Mouse (Mus musculus) liver, embryonic 12.5 days (tissue): Measurements from ENCODE around the gene Cmya5. TPM values are rescaled to one million over a fixed set of nuclear protein-coding genes. Genes with fewer than 3 reads are reported as not detected.

Experiments used
- ATAC-seq: fragments of 200-750 bp; cut with Nextera tagmentation; 2 replicates; pipeline ENCODE4 v1.8.0; 2017; ENCODE audit warnings: moderate number of reproducible peaks, mild to moderate bottlenecking, moderate library complexity
- H3K27ac ChIP-seq: fragments of 300-500 bp; sonication (generic); 2 replicates; pipeline ENCODE4 v1.5.1; 2016; ENCODE audit warnings: mild to moderate bottlenecking
- H3K27me3 ChIP-seq: fragments of 300-500 bp; sonication (generic); replicated peaks from 2 replicates; pipeline ENCODE4 v1.6.1; 2016; ENCODE audit warnings: mild to moderate bottlenecking, moderate library complexity
- H3K36me3 ChIP-seq: fragments of 300-500 bp; sonication (generic); 2 replicates; pipeline ENCODE4 v1.6.1; 2016; ENCODE audit warnings: mild to moderate bottlenecking, moderate library complexity
- H3K4me1 ChIP-seq: fragments of 300-500 bp; sonication (generic); 2 replicates; pipeline ENCODE4 v1.6.1; 2016
- H3K4me2 ChIP-seq: fragments of 300-500 bp; sonication (generic); 2 replicates; pipeline ENCODE4 v1.6.1; 2016; ENCODE audit warnings: mild to moderate bottlenecking, moderate library complexity
- H3K4me3 ChIP-seq: fragments of 300-500 bp; sonication (generic); 2 replicates; pipeline ENCODE4 v1.5.1; 2016; ENCODE audit warnings: mild to moderate bottlenecking, moderate library complexity
- H3K9ac ChIP-seq: fragments of 300-500 bp; sonication (generic); 2 replicates; pipeline ENCODE4 v1.6.1; 2016; ENCODE audit warnings: mild to moderate bottlenecking, moderate library complexity
- H3K9me3 ChIP-seq: fragments of 300-500 bp; sonication (generic); replicated peaks from 2 replicates; pipeline ENCODE4 v1.6.1; 2016; ENCODE audit warnings: mild to moderate bottlenecking, moderate library complexity
- WGBS: fragments of 180-500 bp; shearing (Covaris S2); methylation state at CpG from one replicate; pipeline ENCODE4 v1.1.7; 2016; ENCODE audit not compliant: insufficient replicate concordance; 5-methylcytosine and 5-hydroxymethylcytosine counted together
- polyA plus RNA-seq: library from polyadenylated mRNA; unstranded; fragments of >200 nt; fragmentation: Nextera tagmentation; extraction: Ambion mirVana; gene quantifications from 2 replicates; pipeline ENCODE4 v1.2.1, GENCODE M21; 2016

The Cmya5 gene
- polyA plus RNA-seq, 1 experiment from 2014 or later = not detected

DNA sequence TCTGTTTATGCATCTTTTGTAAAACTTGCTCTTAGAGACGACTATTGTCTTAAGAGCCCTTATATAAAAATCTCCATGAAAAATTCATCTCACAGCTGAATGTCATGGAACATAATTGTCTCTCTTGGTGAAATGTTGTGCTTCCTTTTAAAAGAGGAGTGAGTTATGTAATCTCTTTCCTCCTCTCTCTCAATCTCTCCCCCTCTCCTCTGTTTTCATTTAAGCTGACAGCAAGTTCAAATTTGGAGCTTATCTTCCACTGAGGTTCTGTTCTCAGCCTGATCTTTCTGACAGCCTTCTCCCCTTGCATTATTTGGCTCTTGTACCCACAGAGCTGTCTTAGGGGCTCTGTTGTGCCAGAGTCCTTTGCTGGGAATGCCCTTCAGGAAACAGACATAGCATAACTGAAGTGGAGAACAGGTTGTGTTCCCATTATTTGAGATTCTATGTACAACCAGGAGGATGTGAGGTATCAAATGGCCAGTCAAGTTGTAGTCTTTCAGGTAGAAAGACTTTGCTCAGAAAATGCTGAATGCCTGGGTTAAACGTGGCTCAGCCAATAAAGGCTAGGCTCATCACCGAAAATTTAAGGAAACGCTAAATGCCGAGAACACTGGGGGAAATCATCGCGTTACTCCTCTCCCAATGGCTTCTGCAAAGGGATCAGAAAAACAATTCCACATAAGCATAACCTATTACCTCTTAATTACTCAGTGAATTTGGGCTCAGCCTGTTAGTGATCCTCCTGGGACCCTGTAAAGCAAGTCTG is 86.8 kb downstream of the Cmya5 start:
- Histone ChIP-seq H3K4me2 (no peak overlapping the region), H3K27ac (no peak overlapping the region), H3K4me3 (no peak overlapping the region), H3K4me1 (no peaks in the 10 kb centered on the region), H3K9me3 (no peaks in the 10 kb centered on the region), H3K36me3 (no peaks in the 10 kb centered on the region), H3K9ac (no peak overlapping the region), H3K27me3 (no peaks in the 10 kb centered on the region)
- no peak for ATAC-seq
- 79% methylated on average over 7 of the region's 7 CpGs for WGBS

DNA sequence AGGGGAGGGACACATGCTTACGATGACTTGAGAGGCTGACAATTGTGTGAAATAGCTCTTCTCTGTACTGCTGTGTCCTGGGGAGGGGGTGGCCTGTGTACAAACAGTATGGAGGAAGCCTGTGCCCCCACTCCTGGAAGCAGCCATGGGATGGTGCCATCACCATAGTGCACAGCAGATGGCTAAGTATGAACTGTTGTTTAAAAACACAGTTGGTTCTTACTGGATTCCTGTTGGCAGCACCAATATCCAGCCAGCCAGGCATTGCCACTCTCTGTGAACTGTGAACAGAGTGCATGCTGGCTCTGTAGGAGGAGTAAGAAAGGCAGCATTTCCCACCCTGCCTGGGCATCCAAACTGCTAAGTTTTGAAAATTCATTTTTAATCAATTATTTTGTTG is 88.4 kb downstream of the Cmya5 start:
- ATAC-seq = no peak
- Histone ChIP-seq H3K9me3 (no peaks in the 10 kb centered on the region), H3K9ac (no peak overlapping the region), H3K4me3 (no peak overlapping the region), H3K4me2 (no peak overlapping the region), H3K36me3 (no peaks in the 10 kb centered on the region), H3K4me1 (no peaks in the 10 kb centered on the region), H3K27me3 (no peaks in the 10 kb centered on the region), H3K27ac (no peak overlapping the region)
- WGBS = 60% methylated on average over 1 of the region's 1 CpGs

- Histone ChIP-seq H3K27me3 (no peaks in the 10 kb centered on the region), H3K4me3 (no peak overlapping the region), H3K9ac (no peak overlapping the region), H3K27ac (no peak overlapping the region), H3K9me3 (no peaks in the 10 kb centered on the region), H3K36me3 (no peaks in the 10 kb centered on the region), H3K4me2 (no peak overlapping the region), H3K4me1 (no peaks in the 10 kb centered on the region)
- WGBS = 60% methylated on average over 5 of the region's 5 CpGs
- no peak for ATAC-seq
Observed at GRCm38 (mm10) chr13:93051483-93051882, 93.0 kb downstream of the Cmya5 start.

GRCm38 (mm10) chr13:93041021-93041420 is 103.5 kb downstream of the Cmya5 start:
- ATAC-seq = no peak
- no peak overlapping the region for H3K4me3 ChIP-seq
- WGBS = 65% methylated on average over 9 of the region's 9 CpGs
- H3K4me2 ChIP-seq = no peak overlapping the region
- H3K4me1 ChIP-seq = no peaks in the 10 kb centered on the region
- no peak overlapping the region for H3K27ac ChIP-seq
- H3K36me3 ChIP-seq = no peaks in the 10 kb centered on the region
- H3K9me3 ChIP-seq = no peaks in the 10 kb centered on the region
- H3K9ac ChIP-seq = no peak overlapping the region
- H3K27me3 ChIP-seq = no peaks in the 10 kb centered on the region; the same call in 1 of the 2 replicates

DNA sequence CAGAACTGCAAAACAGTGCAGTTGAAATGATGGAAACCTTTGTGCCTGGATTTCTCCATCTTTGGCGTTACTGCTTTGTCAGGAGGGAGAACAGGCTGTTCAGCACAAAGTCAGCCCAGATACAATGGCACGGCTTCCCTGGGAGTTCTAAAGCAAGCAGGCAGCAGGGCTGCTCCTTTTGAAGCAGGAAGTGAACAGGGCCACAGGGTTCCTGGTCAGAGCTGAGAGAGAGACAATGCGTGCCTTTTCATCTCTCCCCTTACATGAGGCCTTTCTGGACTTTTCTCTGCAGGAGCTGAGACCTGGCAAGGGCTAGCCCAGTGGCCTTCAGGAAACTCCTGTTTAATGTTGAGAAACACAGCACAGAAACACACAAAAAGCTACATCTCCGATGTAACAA is 108.3 kb downstream of the Cmya5 start:
- Histone ChIP-seq H3K36me3 (no peaks in the 10 kb centered on the region), H3K9me3 (no peaks in the 10 kb centered on the region), H3K27ac (no peak overlapping the region), H3K9ac (no peak overlapping the region), H3K4me1 (no peaks in the 10 kb centered on the region), H3K27me3 (no peaks in the 10 kb centered on the region; the same call in 1 of the 2 replicates), H3K4me3 (no peak overlapping the region), H3K4me2 (no peak overlapping the region)
- no peak for ATAC-seq
- 57% methylated on average over 4 of the region's 4 CpGs for WGBS

GRCm38 (mm10) chr13:93029337-93029736 is 115.2 kb downstream of the Cmya5 start:
- Histone ChIP-seq H3K4me1 (no peaks in the 10 kb centered on the region), H3K4me3 (no peak overlapping the region), H3K27me3 (no peaks in the 10 kb centered on the region), H3K27ac (no peak overlapping the region), H3K9me3 (no peaks in the 10 kb centered on the region), H3K9ac (no peak overlapping the region), H3K36me3 (no peaks in the 10 kb centered on the region), H3K4me2 (no peak overlapping the region)
- ATAC-seq = no peak
- 78% methylated on average over 4 of the region's 4 CpGs for WGBS

DNA sequence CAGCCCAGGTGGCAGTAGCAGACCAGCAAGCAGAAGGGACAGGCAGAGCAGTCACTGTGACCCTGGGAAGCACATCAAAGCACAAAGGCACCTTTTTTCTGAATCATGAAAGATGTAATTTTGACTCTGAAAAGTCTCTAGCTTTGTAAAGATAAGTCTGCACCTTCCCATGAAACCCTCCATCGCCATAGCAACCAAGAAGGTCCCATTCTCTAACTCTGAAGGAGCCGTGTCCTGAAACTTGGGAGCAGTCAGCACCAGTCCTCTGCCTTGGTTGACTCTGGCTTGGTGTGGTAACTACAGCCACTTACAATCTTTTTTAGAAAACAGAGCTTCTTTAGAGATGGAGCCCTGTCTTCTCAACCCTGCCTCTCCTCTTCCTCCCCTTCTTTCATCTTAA is 119.7 kb downstream of the Cmya5 start:
- no peak for ATAC-seq
- no peaks in the 10 kb centered on the region for H3K27me3 ChIP-seq
- no peaks in the 10 kb centered on the region for H3K9me3 ChIP-seq
- H3K27ac ChIP-seq = no peak overlapping the region
- H3K4me1 ChIP-seq = no peaks in the 10 kb centered on the region
- 42% methylated on average over 2 of the region's 2 CpGs for WGBS
- H3K4me2 ChIP-seq = no peak overlapping the region
- no peak overlapping the region for H3K4me3 ChIP-seq
- H3K36me3 ChIP-seq = no peaks in the 10 kb centered on the region
- H3K9ac ChIP-seq = no peak overlapping the region

GRCm38 (mm10) chr13:93022158-93022557 is 122.4 kb downstream of the Cmya5 start:
- 44% methylated on average over 1 of the region's 1 CpGs for WGBS
- no peaks in the 10 kb centered on the region for H3K36me3 ChIP-seq
- H3K4me2 ChIP-seq = no peak overlapping the region
- ATAC-seq = no peak
- no peak overlapping the region for H3K27ac ChIP-seq
- H3K4me1 ChIP-seq = no peaks in the 10 kb centered on the region
- H3K4me3 ChIP-seq = no peak overlapping the region
- no peaks in the 10 kb centered on the region for H3K27me3 ChIP-seq
- no peaks in the 10 kb centered on the region for H3K9me3 ChIP-seq
- no peak overlapping the region for H3K9ac ChIP-seq

GRCm38 (mm10) chr13:93012952-93013351 is 131.6 kb downstream of the Cmya5 start:
- WGBS = 58% methylated on average over 8 of the region's 8 CpGs

DNA sequence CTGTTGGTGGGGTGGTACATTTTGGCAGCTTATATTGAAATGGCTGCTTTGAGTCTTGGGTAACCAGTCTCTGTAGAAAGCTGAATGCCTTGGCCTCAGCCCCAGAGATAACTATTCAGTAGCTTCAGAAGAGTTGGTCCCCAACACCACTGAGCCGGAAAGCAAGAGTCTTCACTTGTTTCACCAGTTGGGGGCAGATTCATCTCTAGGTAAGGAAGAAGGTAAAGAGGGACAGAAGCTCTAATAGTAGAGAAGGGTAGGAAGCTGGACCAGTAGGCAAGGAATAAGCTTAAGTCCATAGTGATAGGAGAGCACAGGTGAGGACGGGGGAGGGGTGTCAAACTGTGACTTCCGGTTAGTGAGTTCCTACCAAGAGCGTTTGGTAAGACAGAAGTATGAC is 133.2 kb downstream of the Cmya5 start:
- no peak overlapping the region for H3K4me2 ChIP-seq
- H3K4me1 ChIP-seq = no peaks in the 10 kb centered on the region
- no peaks in the 10 kb centered on the region for H3K9me3 ChIP-seq
- H3K27me3 ChIP-seq = no peaks in the 10 kb centered on the region
- no peak overlapping the region for H3K4me3 ChIP-seq
- ATAC-seq = no peak
- H3K9ac ChIP-seq = no peak overlapping the region
- H3K27ac ChIP-seq = no peak overlapping the region
- 68% methylated on average over 4 of the region's 4 CpGs for WGBS
- no peaks in the 10 kb centered on the region for H3K36me3 ChIP-seq

More at GRCm38 (mm10) chr13:93012952-93013351, 131.6 kb downstream of the Cmya5 start:
- Histone ChIP-seq H3K27ac (no peak overlapping the region), H3K36me3 (no peaks in the 10 kb centered on the region), H3K4me2 (no peak overlapping the region), H3K4me3 (no peak overlapping the region), H3K9me3 (no peaks in the 10 kb centered on the region), H3K27me3 (no peaks in the 10 kb centered on the region), H3K4me1 (no peaks in the 10 kb centered on the region), H3K9ac (no peak overlapping the region)
- ATAC-seq = no peak

- Histone ChIP-seq H3K9me3 (no peaks in the 10 kb centered on the region), H3K9ac (no peak overlapping the region), H3K4me2 (no peak overlapping the region), H3K4me1 (no peaks in the 10 kb centered on the region), H3K36me3 (no peaks in the 10 kb centered on the region), H3K27me3 (no peaks in the 10 kb centered on the region), H3K4me3 (no peak overlapping the region), H3K27ac (no peak overlapping the region)
- 68% methylated on average over 7 of the region's 7 CpGs for WGBS
- ATAC-seq = no peak
Observed at GRCm38 (mm10) chr13:93010524-93010923, 134.0 kb downstream of the Cmya5 start.

DNA sequence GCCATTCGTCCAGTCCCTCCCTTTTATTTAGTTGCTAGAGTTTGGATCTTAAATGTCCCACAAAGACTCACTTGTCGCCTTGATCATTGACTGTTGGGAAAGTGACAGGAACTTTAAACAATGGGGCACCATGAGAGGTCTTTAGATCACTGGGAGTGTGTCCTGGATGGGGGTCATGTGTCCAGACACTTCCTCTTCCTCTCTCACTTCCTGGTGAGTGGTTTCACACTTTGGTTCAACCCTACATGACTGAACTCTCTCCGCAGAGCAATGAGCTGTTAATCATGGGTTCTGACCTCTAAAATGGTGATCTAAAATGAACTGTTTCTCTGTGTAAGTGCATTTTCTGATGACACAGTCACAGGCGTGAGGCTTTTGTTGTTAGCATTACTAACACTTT is 137.4 kb downstream of the Cmya5 start:
- Histone ChIP-seq H3K4me1 (no peaks in the 10 kb centered on the region), H3K27ac (no peak overlapping the region), H3K9ac (no peak overlapping the region), H3K9me3 (no peaks in the 10 kb centered on the region), H3K4me3 (no peak overlapping the region), H3K4me2 (no peak overlapping the region), H3K27me3 (no peaks in the 10 kb centered on the region), H3K36me3 (no peaks in the 10 kb centered on the region)
- no peak for ATAC-seq
- WGBS = 44% methylated on average over 4 of the region's 4 CpGs

GRCm38 (mm10) chr13:93006347-93006746 is 138.2 kb downstream of the Cmya5 start:
- WGBS = 60% methylated on average over 4 of the region's 4 CpGs
- H3K4me1 ChIP-seq = no peaks in the 10 kb centered on the region
- no peak overlapping the region for H3K27ac ChIP-seq
- no peak overlapping the region for H3K4me3 ChIP-seq
- H3K9me3 ChIP-seq = no peaks in the 10 kb centered on the region
- no peak overlapping the region for H3K9ac ChIP-seq
- H3K36me3 ChIP-seq = no peaks in the 10 kb centered on the region
- H3K4me2 ChIP-seq = no peak overlapping the region
- no peak for ATAC-seq
- H3K27me3 ChIP-seq = no peaks in the 10 kb centered on the region
